Mouse (Mus musculus): Measurements from ENCODE around the gene Ift140.
"Not testable (repeated sequence)": the region's sequence is repeated elsewhere in the genome, so short reads cannot be mapped to it uniquely, and the experiment has no call there.

The Ift140 gene

GRCm38 (mm10) chr17:25114908-25115645, 99.2 kb downstream of the Ift140 start:
- no peak for DNase-seq (ENCODE audit: inconsistent age in 2 of 2, low spot score in 1 of 2)

- peak; percentile 94 to 97 for DNase-seq (ENCODE audit: inconsistent age in 2 of 2, low spot score in 1 of 2)
Observed at GRCm38 (mm10) chr17:25115664-25116432, 100.0 kb downstream of the Ift140 start, which contains the start of gene Telo2. TSS of gene Telo2 (minus strand) at chr17:25115967.

- DNase-seq (ENCODE audit: inconsistent age in 2 of 2, low spot score in 1 of 2), result peak; percentile 61 to 85
Observed at GRCm38 (mm10) chr17:25117263-25117662, 101.4 kb downstream of the Ift140 start.

- DNase-seq (ENCODE audit: inconsistent age in 2 of 2, low spot score in 1 of 2), result no peak
Observed at GRCm38 (mm10) chr17:25120406-25120805, 104.5 kb downstream of the Ift140 start, which contains the start of gene Ptx4. TSS of gene Ptx4 (plus strand) at chr17:25120760.

- peak in 1 of 2 experiments; percentile 37 for DNase-seq (ENCODE audit: inconsistent age in 2 of 2, low spot score in 1 of 2)
Observed at GRCm38 (mm10) chr17:25123979-25124378, 108.1 kb downstream of the Ift140 start.

- not testable (repeated sequence) for DNase-seq (ENCODE audit: inconsistent age in 2 of 2, low spot score in 1 of 2)
Observed at GRCm38 (mm10) chr17:25125442-25126060, 109.7 kb downstream of the Ift140 start.

GRCm38 (mm10) chr17:25127079-25127478, 111.2 kb downstream of the Ift140 start:
- DNase-seq (ENCODE audit: inconsistent age in 2 of 2, low spot score in 1 of 2), result peak; percentile 55 to 80

- DNase-seq (ENCODE audit: inconsistent age in 2 of 2, low spot score in 1 of 2), result peak; percentile 38 to 64
Observed at GRCm38 (mm10) chr17:25127681-25128080, 111.8 kb downstream of the Ift140 start.

- no peak for DNase-seq (ENCODE audit: inconsistent age in 2 of 2, low spot score in 1 of 2)
Observed at GRCm38 (mm10) chr17:25130060-25130459, 114.2 kb downstream of the Ift140 start.

GRCm38 (mm10) chr17:25133275-25133698, 117.4 kb downstream of the Ift140 start, which contains the start of gene Clcn7:
TSS of gene Clcn7 (plus strand) at chr17:25133391.
- peak; percentile 94 to 98 for DNase-seq (ENCODE audit: inconsistent age in 2 of 2, low spot score in 1 of 2)

GRCm38 (mm10) chr17:25135622-25136021, 119.7 kb downstream of the Ift140 start:
- DNase-seq (ENCODE audit: inconsistent age in 2 of 2, low spot score in 1 of 2), result no peak

GRCm38 (mm10) chr17:25138803-25139202, 122.9 kb downstream of the Ift140 start:
- DNase-seq (ENCODE audit: inconsistent age in 2 of 2, low spot score in 1 of 2), result no peak

- DNase-seq (ENCODE audit: inconsistent age in 2 of 2, low spot score in 1 of 2), result no peak
Observed at GRCm38 (mm10) chr17:25139960-25140359, 124.1 kb downstream of the Ift140 start.
